Mouse (Mus musculus): ENCODE results near the gene Tnpo1. TPM values are rescaled to one million over a fixed set of nuclear protein-coding genes. Genes with fewer than 3 reads are reported as not detected.

Gene Tnpo1
- polyA plus RNA-seq, 1 experiment from 2014 or later: 24.5 TPM

DNA sequence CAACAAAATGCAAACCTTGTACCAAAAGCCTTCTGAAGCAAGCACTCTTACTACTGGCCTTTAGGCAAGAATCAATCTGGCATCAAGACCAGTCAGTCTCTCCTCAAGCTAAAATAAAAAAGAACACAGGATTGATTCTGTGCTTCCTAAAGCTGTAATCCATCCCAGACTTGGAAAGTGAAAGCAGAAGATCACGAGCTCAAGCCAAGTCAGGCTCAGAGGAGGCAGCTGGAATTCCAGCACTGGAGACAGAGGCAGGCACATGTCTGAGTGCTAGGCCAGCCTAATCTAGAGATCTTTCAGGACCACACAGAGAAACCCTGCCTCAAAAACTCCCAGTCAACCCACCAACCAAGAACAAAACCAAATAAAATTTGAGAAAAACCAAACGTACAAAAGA lies 45.8 kb downstream of the Tnpo1 start:
- TF ChIP-seq CTCF (IDR thresholded peaks at IDR 0.05; ENCODE audit: low read depth): no peak
- no peak overlapping the region for H3K4me3 ChIP-seq (ENCODE audit: low read depth, low read length)
- ATAC-seq: no peak
- H3K27ac ChIP-seq (ENCODE audit: low read depth, low read length): no peak overlapping the region
- H3K9me3 ChIP-seq (ENCODE audit: control insufficient read depth): no peaks in the 10 kb centered on the region
- H3K27me3 ChIP-seq (replicated peaks; ENCODE audit: control insufficient read depth, insufficient read depth, low read length): no peaks in the 10 kb centered on the region
- no peaks in the 10 kb centered on the region for H3K4me1 ChIP-seq (replicated peaks; ENCODE audit: control insufficient read depth, insufficient read depth, low read length)
- no peak overlapping the region for H3K9ac ChIP-seq (ENCODE audit: low read depth, low read length)
- no peak overlapping the region for H3K4me2 ChIP-seq (replicated peaks; ENCODE audit: low read depth)
- peaks cover 30% of the 10 kb centered on the region for H3K36me3 ChIP-seq (ENCODE audit: control insufficient read depth, insufficient read depth)
- whole genome bisulfite sequencing: 44% methylated on average over 2 of the region's 2 CpGs

DNA sequence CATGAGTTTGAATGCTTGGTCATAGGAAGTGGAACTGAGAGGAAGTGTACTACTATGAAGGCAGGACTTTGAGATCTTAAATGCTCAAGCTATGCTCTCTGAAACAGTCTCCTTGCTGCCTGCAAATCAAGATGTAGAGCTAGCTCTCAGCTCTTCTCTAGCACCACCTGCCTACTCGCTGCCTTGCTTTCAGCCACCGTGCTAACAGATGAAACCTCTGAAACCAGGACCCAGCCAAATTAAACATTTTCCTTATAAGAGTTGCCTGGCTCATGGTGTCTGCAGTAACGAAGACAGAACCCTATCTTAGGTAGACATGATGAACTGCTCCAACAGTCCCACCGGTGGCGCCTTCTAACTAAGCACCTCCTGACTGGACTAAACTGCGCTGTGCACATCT lies 46.8 kb downstream of the Tnpo1 start:
- H3K4me3 ChIP-seq (ENCODE audit: low read depth, low read length): no peak overlapping the region
- no peak for TF ChIP-seq CTCF (IDR thresholded peaks at IDR 0.05; ENCODE audit: low read depth)
- ATAC-seq: no peak
- WGBS: 91% methylated on average over 6 of the region's 6 CpGs
- H3K27me3 ChIP-seq (replicated peaks; ENCODE audit: control insufficient read depth, insufficient read depth, low read length): no peaks in the 10 kb centered on the region
- no peaks in the 10 kb centered on the region for H3K4me1 ChIP-seq (replicated peaks; ENCODE audit: control insufficient read depth, insufficient read depth, low read length)
- no peak overlapping the region for H3K9ac ChIP-seq (ENCODE audit: low read depth, low read length)
- no peak overlapping the region for H3K27ac ChIP-seq (ENCODE audit: low read depth, low read length)
- no peaks in the 10 kb centered on the region for H3K9me3 ChIP-seq (ENCODE audit: control insufficient read depth)
- H3K36me3 ChIP-seq (ENCODE audit: control insufficient read depth, insufficient read depth): peaks cover 35% of the 10 kb centered on the region
- H3K4me2 ChIP-seq (replicated peaks; ENCODE audit: low read depth): no peak overlapping the region

DNA sequence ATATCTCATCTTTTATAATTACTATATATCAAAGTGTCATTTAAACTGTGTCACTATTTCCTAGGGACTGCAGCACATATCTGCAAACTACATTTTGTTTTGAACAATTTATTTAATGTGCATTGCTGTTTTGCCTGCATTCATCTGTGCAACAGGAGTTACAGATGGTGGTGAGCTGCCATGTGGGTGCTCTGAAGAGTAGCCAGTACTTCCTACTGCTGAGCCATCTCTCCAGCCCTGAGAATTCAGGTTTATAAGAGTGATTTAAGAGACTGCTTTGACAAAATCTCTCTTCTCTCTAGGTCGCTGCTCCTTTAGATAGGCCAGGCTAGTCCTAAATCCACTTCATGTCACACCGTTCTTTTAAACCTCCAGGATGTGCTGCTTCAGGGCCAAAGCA lies 49.0 kb downstream of the Tnpo1 start:
- H3K4me2 ChIP-seq (replicated peaks; ENCODE audit: low read depth): no peak overlapping the region
- ATAC-seq: no peak
- no peak overlapping the region for H3K27ac ChIP-seq (ENCODE audit: low read depth, low read length)
- no peaks in the 10 kb centered on the region for H3K4me1 ChIP-seq (replicated peaks; ENCODE audit: control insufficient read depth, insufficient read depth, low read length)
- no peak overlapping the region for H3K4me3 ChIP-seq (ENCODE audit: low read depth, low read length)
- no peak for TF ChIP-seq CTCF (IDR thresholded peaks at IDR 0.05; ENCODE audit: low read depth)
- 90% methylated on average over 2 of the region's 2 CpGs for WGBS
- no peaks in the 10 kb centered on the region for H3K9me3 ChIP-seq (ENCODE audit: control insufficient read depth)
- H3K36me3 ChIP-seq (ENCODE audit: control insufficient read depth, insufficient read depth): peaks cover 35% of the 10 kb centered on the region
- H3K9ac ChIP-seq (ENCODE audit: low read depth, low read length): no peak overlapping the region
- H3K27me3 ChIP-seq (replicated peaks; ENCODE audit: control insufficient read depth, insufficient read depth, low read length): no peaks in the 10 kb centered on the region

DNA sequence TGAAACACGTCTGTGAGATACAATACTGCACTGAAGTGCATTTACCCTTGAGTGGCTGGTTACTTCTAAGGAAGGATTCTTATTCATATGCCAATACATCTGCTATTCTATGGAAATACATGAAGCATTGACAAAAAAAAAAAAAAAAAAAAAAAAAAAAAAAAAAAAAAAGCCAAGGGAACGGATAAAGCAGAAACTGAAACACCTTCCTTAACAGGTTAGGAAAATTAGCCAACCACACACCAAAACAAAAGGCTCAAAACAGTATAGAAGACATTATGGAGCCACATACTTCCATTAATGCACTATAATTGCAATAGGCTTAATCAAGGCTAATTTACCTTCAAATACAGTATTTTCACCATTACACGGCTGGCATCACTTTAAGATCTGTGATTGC lies 51.5 kb downstream of the Tnpo1 start:
- H3K4me2 ChIP-seq (replicated peaks; ENCODE audit: low read depth): no peak overlapping the region
- no peak overlapping the region for H3K27ac ChIP-seq (ENCODE audit: low read depth, low read length)
- H3K4me1 ChIP-seq (replicated peaks; ENCODE audit: control insufficient read depth, insufficient read depth, low read length): no peaks in the 10 kb centered on the region
- 77% methylated on average over 3 of the region's 3 CpGs for WGBS
- H3K9me3 ChIP-seq (ENCODE audit: control insufficient read depth): no peaks in the 10 kb centered on the region
- no peak for ATAC-seq
- no peak overlapping the region for H3K4me3 ChIP-seq (ENCODE audit: low read depth, low read length)
- no peak overlapping the region for H3K9ac ChIP-seq (ENCODE audit: low read depth, low read length)
- H3K36me3 ChIP-seq (ENCODE audit: control insufficient read depth, insufficient read depth): peaks cover 51% of the 10 kb centered on the region
- TF ChIP-seq CTCF (IDR thresholded peaks at IDR 0.05; ENCODE audit: low read depth): no peak
- H3K27me3 ChIP-seq (replicated peaks; ENCODE audit: control insufficient read depth, insufficient read depth, low read length): no peaks in the 10 kb centered on the region

DNA sequence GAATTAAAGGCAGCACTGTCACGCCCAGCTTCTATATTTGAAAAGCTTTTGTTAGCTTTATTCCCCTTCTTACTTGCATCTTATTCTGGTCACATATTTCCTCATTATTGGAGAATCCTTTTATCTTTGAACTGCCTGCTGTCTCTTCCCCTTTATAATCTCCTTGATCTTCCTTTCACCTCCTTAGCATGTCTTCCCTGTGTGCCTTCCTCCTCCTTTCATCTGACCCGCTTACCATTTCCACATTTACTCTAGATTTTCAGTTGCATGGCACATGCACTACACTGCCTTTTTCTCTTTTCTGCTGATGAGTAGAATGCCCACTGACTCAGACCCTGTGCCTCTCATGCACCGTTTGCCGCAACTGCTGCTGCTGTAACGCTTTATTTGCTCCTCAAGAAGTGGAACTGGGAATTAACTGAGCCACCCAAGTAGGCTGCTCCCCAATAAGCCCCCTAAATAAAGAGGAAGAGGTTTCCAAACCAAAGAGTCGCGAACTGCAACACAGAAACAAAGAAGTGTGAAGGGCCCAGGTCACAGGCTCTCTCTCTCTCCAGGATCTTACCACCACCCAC lies 53.8 kb downstream of the Tnpo1 start:
- peaks cover 65% of the 10 kb centered on the region for H3K36me3 ChIP-seq (ENCODE audit: control insufficient read depth, insufficient read depth)
- WGBS: 85% methylated on average over 7 of the region's 7 CpGs

DNA sequence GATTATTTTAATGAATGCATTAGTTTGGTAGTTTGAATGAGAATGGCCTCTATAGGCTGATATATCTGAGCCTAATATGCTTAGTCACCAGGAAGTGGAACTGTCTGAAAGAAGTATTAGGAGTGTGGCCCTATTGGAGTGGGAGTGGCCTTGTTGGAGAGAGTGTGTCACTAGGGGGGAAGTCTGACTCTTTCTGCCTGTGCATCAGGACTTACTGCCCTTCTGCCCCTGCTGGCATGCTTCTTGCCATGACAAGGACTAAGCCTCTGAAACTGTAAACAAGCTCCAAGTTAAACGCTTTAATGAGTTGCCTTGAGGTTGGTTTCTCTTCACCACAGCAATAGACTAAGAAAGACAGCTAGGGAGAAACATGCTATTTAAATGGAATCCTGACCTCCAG lies 54.9 kb downstream of the Tnpo1 start:
- Histone ChIP-seq H3K4me2 (replicated peaks; ENCODE audit: low read depth) (no peak overlapping the region), H3K9ac (ENCODE audit: low read depth, low read length) (no peak overlapping the region), H3K4me1 (replicated peaks; ENCODE audit: control insufficient read depth, insufficient read depth, low read length) (no peaks in the 10 kb centered on the region), H3K36me3 (ENCODE audit: control insufficient read depth, insufficient read depth) (peaks cover 72% of the 10 kb centered on the region), H3K4me3 (ENCODE audit: low read depth, low read length) (no peak overlapping the region), H3K27me3 (replicated peaks; ENCODE audit: control insufficient read depth, insufficient read depth, low read length) (no peaks in the 10 kb centered on the region), H3K27ac (ENCODE audit: low read depth, low read length) (no peak overlapping the region; the same call in 1 of the 2 replicates), H3K9me3 (ENCODE audit: control insufficient read depth) (no peaks in the 10 kb centered on the region)
- ATAC-seq: no peak
- 50% methylated on average over 1 of the region's 1 CpGs for WGBS
- no peak for TF ChIP-seq CTCF (IDR thresholded peaks at IDR 0.05; ENCODE audit: low read depth)

More for the DNA sequence above, 53.8 kb downstream of the Tnpo1 start:
- H3K27me3 ChIP-seq (replicated peaks; ENCODE audit: control insufficient read depth, insufficient read depth, low read length): no peaks in the 10 kb centered on the region
- no peak overlapping the region for H3K4me3 ChIP-seq (ENCODE audit: low read depth, low read length)
- no peak for TF ChIP-seq CTCF (IDR thresholded peaks at IDR 0.05; ENCODE audit: low read depth)
- H3K4me2 ChIP-seq (replicated peaks; ENCODE audit: low read depth): no peak overlapping the region
- H3K9ac ChIP-seq (ENCODE audit: low read depth, low read length): no peak overlapping the region
- no peaks in the 10 kb centered on the region for H3K9me3 ChIP-seq (ENCODE audit: control insufficient read depth)
- no peaks in the 10 kb centered on the region for H3K4me1 ChIP-seq (replicated peaks; ENCODE audit: control insufficient read depth, insufficient read depth, low read length)
- H3K27ac ChIP-seq (ENCODE audit: low read depth, low read length): no peak overlapping the region; the same call in 1 of the 2 replicates
- ATAC-seq: no peak
